Comparison of ENCODE assay signal across 8 mouse cellular contexts in genomic region chr10:13005043-13005442, GRCm38 (mm10). TPM values are rescaled to one million over a fixed set of nuclear protein-coding genes. Genes with fewer than 3 reads are reported as not detected.
DNase-seq lines count a peak whose midpoint lies in the region; ATAC-seq and TF ChIP-seq lines count a peak whose summit lies in the region.

Gene Sf3b5, plus strand, starts transcription at chr10:13005343.

- H3K36me3 ChIP-seq in heart, embryonic 10.5 days, result peaks cover 2% of the 10 kb centered on the region; the same call in 1 of the 2 replicates
- no peaks in the 10 kb centered on the region; the same call in 1 of the 2 replicates for H3K36me3 ChIP-seq in ES-E14 (ENCODE audit: control insufficient read depth, insufficient read depth, low read length, poor library complexity, severe bottlenecking)
- H3K36me3 ChIP-seq in forebrain, embryonic 15.5 days, result no peaks in the 10 kb centered on the region; the same call in 1 of the 2 replicates
- H3K36me3 ChIP-seq in liver, embryonic 16.5 days (ENCODE audit: control insufficient read depth, insufficient read depth), result no peaks in the 10 kb centered on the region

- intact Hi-C loops in heart, postnatal 10 days (cut with DNase I), result loop anchor here (5.0 kb wide), 1 partner anchor 83 kb away; no protein-coding TSS in a partner anchor

- H3K27ac ChIP-seq in heart, embryonic 10.5 days, result no peak within 1 kb of the TSS
- no peak within 1 kb of the TSS for H3K27ac ChIP-seq in ES-E14 (ENCODE audit: insufficient read depth, low read depth, low read length, poor library complexity, severe bottlenecking)
- no peak within 1 kb of the TSS for H3K27ac ChIP-seq in forebrain, embryonic 15.5 days (replicated peaks)
- no peak within 1 kb of the TSS for H3K27ac ChIP-seq in liver, embryonic 16.5 days (ENCODE audit: low read length)

- H3K4me1 ChIP-seq in heart, embryonic 10.5 days, result peaks cover 10% of the 10 kb centered on the region
- H3K4me1 ChIP-seq in ES-E14 (ENCODE audit: control insufficient read depth in 2 of 2, insufficient read depth in 2 of 2, low read length in 2 of 2, poor library complexity in 1 of 2), result peaks cover 0 to 3% of the 10 kb centered on the region in 2 experiments; a peak in 1 of 4 replicates
- peaks cover 17% of the 10 kb centered on the region for H3K4me1 ChIP-seq in forebrain, embryonic 15.5 days
- H3K4me1 ChIP-seq in liver, embryonic 16.5 days (ENCODE audit: control insufficient read depth, low read depth, low read length), result peaks cover 10% of the 10 kb centered on the region

- ATAC-seq in forebrain, embryonic 15.5 days (replicated peaks), result no peak
- ATAC-seq in liver, embryonic 16.5 days (ENCODE audit: low read depth), result no peak

- no peak within 1 kb of the TSS for H3K9ac ChIP-seq in ES-E14 (ENCODE audit: insufficient read depth, low read depth, low read length, poor library complexity, severe bottlenecking)
- no peak within 1 kb of the TSS for H3K9ac ChIP-seq in forebrain, embryonic 15.5 days (replicated peaks)
- no peak within 1 kb of the TSS for H3K9ac ChIP-seq in liver, embryonic 16.5 days (ENCODE audit: low read depth, low read length)

- no peak for DNase-seq in heart, embryonic 10.5 days (ENCODE audit: low spot score)
- no peak for DNase-seq in heart, postnatal 10 days
- DNase-seq in ES-E14 (ENCODE audit: low read depth, low spot score), result no peak
- DNase-seq in ovary, postnatal 10 days (ENCODE audit: low spot score), result no peak
- no peak for DNase-seq in ovary, postnatal 36 days (ENCODE audit: low spot score)
- no peak for DNase-seq in right cerebral cortex, postnatal 4 days

- H3K4me3 ChIP-seq in heart, embryonic 10.5 days, result no peak within 1 kb of the TSS
- H3K4me3 ChIP-seq in ES-E14 (ENCODE audit: insufficient read depth in 1 of 2, low read depth in 1 of 2, low read length in 2 of 2, poor library complexity in 1 of 2, severe bottlenecking in 1 of 2), result no peak within 1 kb of the TSS
- H3K4me3 ChIP-seq in forebrain, embryonic 15.5 days, result no peak within 1 kb of the TSS
- no peak within 1 kb of the TSS for H3K4me3 ChIP-seq in liver, embryonic 16.5 days (ENCODE audit: low read depth, low read length)

- 82% methylated on average over 3 of the region's 3 CpGs for WGBS in heart, embryonic 10.5 days
- WGBS in forebrain, embryonic 15.5 days, result 90% methylated on average over 3 of the region's 3 CpGs
- 70% methylated on average over 3 of the region's 3 CpGs for WGBS in liver, embryonic 16.5 days (ENCODE audit: insufficient replicate concordance)

- no peaks in the 10 kb centered on the region for H3K9me3 ChIP-seq in heart, embryonic 10.5 days
- H3K9me3 ChIP-seq in ES-E14 (ENCODE audit: control insufficient read depth, insufficient read depth, low read depth, low read length), result no peaks in the 10 kb centered on the region
- no peaks in the 10 kb centered on the region for H3K9me3 ChIP-seq in forebrain, embryonic 15.5 days
- no peaks in the 10 kb centered on the region for H3K9me3 ChIP-seq in liver, embryonic 16.5 days (replicated peaks; ENCODE audit: control insufficient read depth, low read length)

- no peak within 1 kb of the TSS for H3K4me2 ChIP-seq in forebrain, embryonic 15.5 days (replicated peaks)
- no peak within 1 kb of the TSS for H3K4me2 ChIP-seq in liver, embryonic 16.5 days (ENCODE audit: low read depth, low read length)

- in situ Hi-C loops in ES-E14 (cut with MboI; ENCODE audit: low sequenced_read_pairs in 2 of 2, unreplicated experiment in 2 of 2), result loop anchor here in 1 of 2 experiments (25.0 kb wide), 1 partner anchor 432 kb away; no protein-coding TSS in a partner anchor

- no peaks in the 10 kb centered on the region for H3K27me3 ChIP-seq in heart, embryonic 10.5 days (ENCODE audit: insufficient read depth, poor library complexity, severe bottlenecking)
- no peaks in the 10 kb centered on the region for H3K27me3 ChIP-seq in forebrain, embryonic 15.5 days
- H3K27me3 ChIP-seq in liver, embryonic 16.5 days (ENCODE audit: control insufficient read depth, insufficient read depth, low read depth, low read length), result no peaks in the 10 kb centered on the region

TF ChIP-seq in ES-E14, 5 proteins besides CTCF, POLR2A, EP300 and RAD21:
- TF ChIP-seq ZNF384 (IDR thresholded peaks at IDR 0.05; ENCODE audit: low read depth, low read length), result no peak
- TF ChIP-seq HCFC1 (IDR thresholded peaks at IDR 0.05; ENCODE audit: borderline replicate concordance, insufficient read depth, low read length), result no peak
- TF ChIP-seq MAFK (IDR thresholded peaks at IDR 0.05; ENCODE audit: insufficient read depth, low read depth, low read length), result no peak
- TF ChIP-seq CHD2 (IDR thresholded peaks at IDR 0.05; ENCODE audit: low read depth, low read length), result no peak
- no peak for TF ChIP-seq ZC3H11A (IDR thresholded peaks at IDR 0.05; ENCODE audit: borderline replicate concordance, low read depth, low read length)

RNA-seq across cellular contexts. Expression of gene Sf3b5, which starts in this region (rescaled TPM):
- 39.0 and 42.9 TPM in 2 replicates for polyA plus RNA-seq in heart, embryonic 10.5 days (2016; fragmentation: Nextera tagmentation; extraction: Ambion mirVana)
- total RNA-seq in heart, postnatal 10 days (2021), result 1 to 10 TPM; 7.1 to 8.0 TPM
- total RNA-seq in ES-E14 (2012; rRNA removed), result 34.1 and 37.7 TPM in 2 replicates
- polyA plus RNA-seq in forebrain, embryonic 15.5 days (2015; fragmentation: Nextera tagmentation; extraction: Ambion mirVana), result 26.9 and 28.0 TPM in 2 replicates
- 14.5 and 15.7 TPM in 2 replicates for polyA plus RNA-seq in liver, embryonic 16.5 days (2015; fragmentation: Nextera tagmentation; extraction: Ambion mirVana)
